Mouse (Mus musculus) liver, adult (tissue): ENCODE results near the gene Lcn4.

Source experiments
- GATA4 ChIP-seq: IDR thresholded peaks from 2 replicates; pipeline ENCODE4 v1.6.1; 2014; ENCODE audit warnings: mild to moderate bottlenecking, low read length; ENCODE audit not compliant: insufficient replicate concordance

Lcn4 gene

DNA sequence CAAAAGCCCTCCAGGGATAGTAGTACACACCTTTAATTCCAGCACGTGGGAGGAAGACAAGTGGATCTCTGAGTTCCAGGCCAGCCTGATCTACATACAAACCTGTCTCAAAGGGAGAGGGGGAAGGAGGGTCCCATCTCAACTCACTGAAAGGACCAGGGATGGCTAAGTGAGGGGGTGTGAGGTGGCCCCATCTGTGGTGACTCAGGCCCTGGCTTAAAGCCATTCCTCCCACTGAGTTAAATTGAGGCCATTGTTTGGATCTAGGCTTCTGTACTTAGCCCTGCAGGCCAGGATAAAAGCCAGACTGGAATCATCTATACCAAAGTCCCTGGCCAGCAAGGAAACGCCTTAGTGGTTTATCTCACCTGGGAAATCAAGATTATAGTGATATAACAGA, 49.8 kb downstream of the Lcn4 start:
- TF ChIP-seq GATA4 = no peak

DNA sequence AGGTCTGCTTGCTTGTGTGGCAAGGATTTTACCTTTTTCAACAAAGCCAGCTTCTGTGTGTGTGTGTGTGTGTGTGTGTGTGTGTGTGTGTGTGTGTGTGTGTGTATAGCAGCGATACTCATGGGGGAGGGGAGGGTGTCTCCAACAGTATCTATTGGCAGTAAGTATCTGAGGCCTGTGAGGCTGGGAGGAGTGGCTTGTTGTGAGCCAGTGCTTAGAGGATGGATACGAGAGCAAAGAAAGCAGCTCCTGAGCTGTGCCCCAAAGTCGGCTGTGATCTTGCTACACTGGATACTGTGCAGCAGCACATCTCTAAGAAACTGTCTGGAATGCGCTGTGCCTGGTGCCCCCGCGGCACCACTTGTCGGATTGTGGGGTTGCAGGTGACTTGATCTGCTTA, 53.2 kb downstream of the Lcn4 start:
- no peak for TF ChIP-seq GATA4
